Mouse (Mus musculus) neural tube, embryonic 12.5 days (tissue): Measurements from ENCODE around the gene Tmem255b. TPM values are rescaled to one million over a fixed set of nuclear protein-coding genes. Genes with fewer than 3 reads are reported as not detected.
A peak's percentile ranks its signal among the peaks of the same experiment; 100 is the strongest.

ENCODE experiments used
- ATAC-seq: fragments of 200-750 bp; cut with Nextera tagmentation; 2 replicates; pipeline ENCODE4 v1.8.0; 2017; ENCODE audit warnings: low read depth, mild to moderate bottlenecking, moderate TSS enrichment, moderate library complexity; ENCODE audit not compliant: low FRiP score
- H3K27ac ChIP-seq: fragments of 300-500 bp; sonication (generic); 2 replicates; pipeline ENCODE4 v1.5.1; 2016
- H3K27me3 ChIP-seq: fragments of 300-500 bp; sonication (generic); replicated peaks from 2 replicates; pipeline ENCODE4 v1.6.1; 2016; ENCODE audit warnings: mild to moderate bottlenecking
- H3K36me3 ChIP-seq: fragments of 300-500 bp; sonication (generic); 2 replicates; pipeline ENCODE4 v1.6.1; 2016; ENCODE audit warnings: mild to moderate bottlenecking
- H3K4me1 ChIP-seq: fragments of 300-500 bp; sonication (generic); 2 replicates; pipeline ENCODE4 v1.6.1; 2016
- H3K4me2 ChIP-seq: fragments of 300-500 bp; sonication (generic); replicated peaks from 2 replicates; pipeline ENCODE4 v1.6.1; 2016; ENCODE audit warnings: mild to moderate bottlenecking
- H3K4me3 ChIP-seq: fragments of 300-500 bp; sonication (generic); 2 replicates; pipeline ENCODE4 v1.5.1; 2016
- H3K9ac ChIP-seq: fragments of 300-500 bp; sonication (generic); 2 replicates; pipeline ENCODE4 v1.6.1; 2016; ENCODE audit warnings: mild to moderate bottlenecking
- H3K9me3 ChIP-seq: fragments of 300-500 bp; sonication (generic); 2 replicates; pipeline ENCODE4 v1.6.1; 2016; ENCODE audit warnings: mild to moderate bottlenecking
- WGBS: fragments of 180-500 bp; shearing (Covaris S2); methylation state at CpG from one replicate; pipeline ENCODE4 v1.1.7; 2016; 5-methylcytosine and 5-hydroxymethylcytosine counted together
- polyA plus RNA-seq: library from polyadenylated mRNA; unstranded; fragments of >200 nt; fragmentation: Nextera tagmentation; extraction: Ambion mirVana; gene quantifications from 2 replicates; pipeline ENCODE4 v1.2.1, GENCODE M21; 2016

Gene Tmem255b
- polyA plus RNA-seq, 1 experiment from 2014 or later: 0.27 TPM

DNA sequence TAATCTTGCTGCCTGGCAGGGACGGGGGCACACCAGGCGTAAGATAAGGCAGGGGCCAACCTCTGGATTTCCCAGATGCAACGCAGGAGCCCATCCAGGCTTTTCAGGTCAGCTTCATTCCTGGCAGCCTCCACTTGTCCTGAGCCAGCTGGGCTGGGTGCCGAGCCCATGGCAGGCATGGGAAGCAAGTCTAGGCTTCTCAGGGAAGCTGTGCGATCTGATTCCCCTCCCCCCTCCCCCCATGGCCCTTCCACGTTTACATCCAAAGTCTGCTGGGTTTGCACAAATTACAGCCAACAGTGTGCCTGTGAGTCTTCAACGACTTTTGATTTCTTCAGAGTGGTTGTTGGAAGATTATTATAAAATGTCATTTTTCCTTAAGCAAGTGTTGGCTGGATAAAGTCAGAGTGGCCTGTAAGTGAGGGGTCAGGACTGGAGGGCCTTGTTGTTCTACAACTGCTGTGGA lies 46.1 kb downstream of the Tmem255b start:
- Histone ChIP-seq H3K27ac (no peak overlapping the region), H3K9ac (no peak overlapping the region), H3K4me2 (no peak overlapping the region), H3K4me3 (no peak overlapping the region), H3K36me3 (no peaks in the 10 kb centered on the region), H3K9me3 (no peaks in the 10 kb centered on the region), H3K4me1 (no peaks in the 10 kb centered on the region), H3K27me3 (no peaks in the 10 kb centered on the region)
- WGBS: 88% methylated on average over 7 of the region's 7 CpGs
- ATAC-seq: no peak

DNA sequence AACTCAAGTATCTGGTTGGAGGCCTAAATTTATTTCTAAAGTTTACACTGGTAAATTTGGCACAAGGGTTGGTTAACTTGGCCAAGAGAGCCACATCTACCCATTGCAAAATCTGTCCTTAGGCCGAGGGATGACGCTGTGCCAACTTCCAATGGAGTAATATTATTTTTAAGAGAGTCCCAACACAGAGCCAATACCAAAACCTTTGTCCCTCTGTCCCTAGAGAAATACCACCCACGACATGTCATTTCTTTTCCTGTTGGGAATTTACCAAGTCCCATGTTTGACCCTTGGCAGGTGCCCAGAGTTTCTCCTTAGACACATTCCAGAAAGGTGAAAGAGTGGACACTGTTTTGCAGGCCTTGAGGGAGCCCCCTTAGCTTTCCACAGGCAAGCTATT lies 46.6 kb downstream of the Tmem255b start:
- H3K4me3 ChIP-seq: no peak overlapping the region
- no peak overlapping the region for H3K4me2 ChIP-seq
- H3K9me3 ChIP-seq: no peaks in the 10 kb centered on the region
- H3K9ac ChIP-seq: no peak overlapping the region
- WGBS: 92% methylated on average over 3 of the region's 3 CpGs
- no peak for ATAC-seq
- no peaks in the 10 kb centered on the region for H3K36me3 ChIP-seq
- H3K27me3 ChIP-seq: no peaks in the 10 kb centered on the region
- H3K4me1 ChIP-seq: no peaks in the 10 kb centered on the region
- H3K27ac ChIP-seq: no peak overlapping the region

DNA sequence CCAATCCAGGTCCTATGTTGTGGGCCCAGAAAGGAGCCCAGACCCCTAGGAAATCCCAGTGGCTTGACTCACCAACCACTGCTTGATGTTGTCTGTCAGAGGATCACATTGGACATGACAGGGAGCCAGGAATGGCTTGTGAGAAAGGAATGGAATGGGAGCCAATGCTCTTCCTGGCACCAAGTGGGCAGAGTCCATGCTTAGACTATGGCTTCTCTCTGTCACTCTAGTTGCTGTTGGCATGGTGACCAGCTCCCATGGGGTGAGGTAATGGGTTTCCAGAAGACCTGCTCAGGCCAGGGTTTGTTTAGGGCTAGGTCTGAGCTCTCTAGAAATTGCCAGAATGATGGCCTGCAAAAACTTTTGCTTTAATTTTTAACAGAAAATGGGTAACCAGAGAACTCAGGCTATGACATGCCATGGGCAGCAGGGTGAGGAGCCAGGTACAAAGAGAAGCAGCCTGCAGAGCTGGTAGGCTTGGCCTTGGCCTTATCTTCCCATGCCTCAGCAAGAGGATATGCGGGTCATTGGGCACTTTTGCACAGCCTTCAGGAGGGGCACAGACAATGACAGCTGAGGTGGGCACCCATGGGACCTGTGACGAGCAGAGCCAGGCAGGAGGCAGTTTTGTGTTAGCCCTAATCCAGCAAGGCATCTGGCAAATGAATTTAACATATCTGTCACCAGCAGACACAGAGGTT lies 47.3 kb downstream of the Tmem255b start:
- Histone ChIP-seq H3K4me2 (no peak overlapping the region), H3K9me3 (no peaks in the 10 kb centered on the region), H3K27ac (no peak overlapping the region), H3K4me1 (no peaks in the 10 kb centered on the region), H3K36me3 (no peaks in the 10 kb centered on the region), H3K4me3 (no peak overlapping the region), H3K9ac (no peak overlapping the region), H3K27me3 (no peaks in the 10 kb centered on the region)
- WGBS: 84% methylated on average over 2 of the region's 2 CpGs
- no peak for ATAC-seq

DNA sequence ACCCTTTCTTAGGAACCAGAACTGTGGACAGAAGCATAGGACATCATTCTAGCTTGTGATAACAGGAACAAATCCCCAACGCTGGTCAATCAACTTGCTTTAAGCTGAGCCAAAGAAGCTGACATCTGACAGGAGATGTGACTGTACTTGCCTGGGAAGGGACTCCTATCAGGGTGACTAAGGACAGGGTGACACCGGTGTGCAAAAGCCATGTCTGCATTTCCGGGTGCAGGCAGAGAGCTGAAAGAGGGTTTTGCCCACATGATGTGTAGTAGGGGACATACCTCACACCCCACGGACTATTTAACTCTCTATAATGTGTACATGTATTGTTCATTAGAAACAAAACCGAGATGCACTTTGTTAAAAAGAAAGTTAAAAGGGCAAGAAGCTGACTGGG lies 48.2 kb downstream of the Tmem255b start:
- Histone ChIP-seq H3K4me2 (no peak overlapping the region), H3K36me3 (no peaks in the 10 kb centered on the region), H3K27me3 (no peaks in the 10 kb centered on the region), H3K27ac (no peak overlapping the region), H3K9me3 (no peaks in the 10 kb centered on the region), H3K4me1 (no peaks in the 10 kb centered on the region), H3K9ac (no peak overlapping the region), H3K4me3 (no peak overlapping the region)
- ATAC-seq: no peak
- WGBS: 84% methylated on average over 5 of the region's 5 CpGs

DNA sequence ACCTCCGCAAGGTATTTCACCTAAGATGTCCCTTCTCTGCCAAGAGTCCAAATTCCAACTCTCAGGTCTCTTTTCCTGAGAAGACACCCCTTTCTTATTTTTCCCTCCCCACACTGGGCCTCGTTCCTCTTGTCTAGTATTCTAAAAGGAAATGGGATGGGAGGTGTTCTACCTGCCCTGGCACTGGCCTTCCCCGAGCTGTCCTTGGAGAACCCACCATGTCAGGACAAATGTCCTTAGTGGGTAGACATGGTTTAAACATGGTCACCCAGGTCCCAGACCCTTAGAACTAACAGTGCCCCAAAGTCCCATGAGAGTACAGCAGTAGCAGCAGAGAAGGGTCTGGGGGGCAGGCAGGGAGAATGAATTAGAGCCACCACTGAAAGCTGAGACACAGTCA lies 54.4 kb downstream of the Tmem255b start:
- peaks cover 33% of the 10 kb centered on the region for H3K27me3 ChIP-seq
- no peak overlapping the region for H3K27ac ChIP-seq
- 87% methylated on average over 3 of the region's 3 CpGs for WGBS

DNA sequence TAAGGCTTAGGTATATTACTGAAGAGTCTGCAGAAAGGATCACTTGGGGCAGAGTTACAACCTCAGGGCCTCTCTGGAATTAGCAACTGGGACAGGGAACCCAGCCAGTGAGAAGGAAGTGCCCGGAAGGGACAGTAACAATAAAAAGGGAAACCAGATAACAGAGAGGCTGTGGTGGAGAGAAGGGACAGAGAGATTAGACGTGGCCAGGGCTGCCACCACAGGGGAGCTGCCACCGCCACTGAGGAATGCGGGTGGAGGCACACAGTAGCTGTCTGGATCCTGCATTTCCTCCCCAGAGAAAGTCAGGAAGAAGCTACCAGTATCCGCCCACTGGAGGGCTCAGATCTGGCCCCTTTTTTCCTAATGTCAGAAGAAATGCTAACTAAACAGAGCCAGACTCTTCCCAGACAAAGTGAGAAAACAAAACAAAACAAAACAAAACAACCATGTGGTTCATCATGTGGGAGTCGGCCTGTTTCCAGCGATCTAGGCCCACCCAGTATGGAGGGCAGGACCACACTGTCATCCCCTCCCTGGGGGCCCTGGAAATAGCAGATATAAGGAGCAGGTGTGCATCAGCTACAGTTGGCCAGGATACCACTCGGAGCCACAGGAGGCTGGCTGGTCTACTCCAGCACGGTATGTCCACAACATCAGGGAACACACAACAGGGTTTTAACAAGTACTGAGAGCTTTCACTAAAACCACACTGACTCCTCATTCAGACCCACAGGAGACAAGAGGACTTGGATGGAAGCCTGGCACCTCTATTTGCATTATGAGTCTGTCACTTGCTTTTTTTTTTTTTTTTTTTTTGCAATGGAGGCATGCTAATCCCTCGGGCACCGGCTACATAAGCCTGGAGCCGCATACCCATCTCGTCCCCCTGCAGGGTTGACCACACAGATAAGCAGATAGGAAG lies 55.3 kb downstream of the Tmem255b start:
- no peak for ATAC-seq
- Histone ChIP-seq H3K4me3 (no peak overlapping the region), H3K4me1 (peaks cover 11% of the 10 kb centered on the region), H3K27me3 (peaks cover 38% of the 10 kb centered on the region), H3K27ac (no peak overlapping the region), H3K9me3 (no peaks in the 10 kb centered on the region), H3K36me3 (no peaks in the 10 kb centered on the region), H3K4me2 (no peak overlapping the region), H3K9ac (no peak overlapping the region; the same call in 1 of the 2 replicates)
- 49% methylated on average over 13 of the region's 13 CpGs for WGBS

More for the DNA sequence above, 54.4 kb downstream of the Tmem255b start:
- ATAC-seq: no peak
- Histone ChIP-seq H3K36me3 (no peaks in the 10 kb centered on the region), H3K9ac (no peak overlapping the region), H3K4me3 (no peak overlapping the region), H3K4me1 (peaks cover 8% of the 10 kb centered on the region), H3K9me3 (no peaks in the 10 kb centered on the region), H3K4me2 (no peak overlapping the region)

DNA sequence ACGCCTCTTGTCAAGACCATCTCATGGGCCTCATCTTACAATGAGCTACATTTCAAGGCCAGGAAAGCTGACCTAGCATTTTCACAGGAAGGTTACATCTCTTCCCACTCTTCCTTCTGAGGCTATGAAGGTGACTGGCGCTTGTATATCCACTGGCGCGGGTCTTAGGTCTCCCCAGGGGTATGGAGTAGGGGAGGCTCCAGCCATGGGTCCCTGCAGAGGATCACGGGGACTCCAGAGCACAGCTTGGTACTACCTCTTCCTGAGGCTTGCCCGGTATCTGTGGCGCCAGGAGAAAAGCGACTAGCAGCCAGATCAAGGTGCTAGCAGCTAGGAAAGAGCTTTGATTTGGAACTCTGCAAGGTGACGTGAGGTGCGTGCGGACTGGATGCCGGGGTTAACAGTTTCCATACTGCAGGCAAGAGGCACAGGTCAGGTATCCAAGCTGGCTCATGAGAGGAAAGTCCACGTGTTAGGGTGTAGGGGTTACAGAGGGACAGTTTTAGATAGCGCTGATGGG lies 56.6 kb downstream of the Tmem255b start:
- H3K9me3 ChIP-seq: no peaks in the 10 kb centered on the region
- H3K36me3 ChIP-seq: no peaks in the 10 kb centered on the region
- H3K9ac ChIP-seq: no peak overlapping the region
- peaks cover 38% of the 10 kb centered on the region for H3K27me3 ChIP-seq
- ATAC-seq: no peak
- no peak overlapping the region for H3K4me2 ChIP-seq
- H3K27ac ChIP-seq: no peak overlapping the region
- peaks cover 11% of the 10 kb centered on the region for H3K4me1 ChIP-seq
- H3K4me3 ChIP-seq: no peak overlapping the region
- WGBS: 88% methylated on average over 14 of the region's 14 CpGs

DNA sequence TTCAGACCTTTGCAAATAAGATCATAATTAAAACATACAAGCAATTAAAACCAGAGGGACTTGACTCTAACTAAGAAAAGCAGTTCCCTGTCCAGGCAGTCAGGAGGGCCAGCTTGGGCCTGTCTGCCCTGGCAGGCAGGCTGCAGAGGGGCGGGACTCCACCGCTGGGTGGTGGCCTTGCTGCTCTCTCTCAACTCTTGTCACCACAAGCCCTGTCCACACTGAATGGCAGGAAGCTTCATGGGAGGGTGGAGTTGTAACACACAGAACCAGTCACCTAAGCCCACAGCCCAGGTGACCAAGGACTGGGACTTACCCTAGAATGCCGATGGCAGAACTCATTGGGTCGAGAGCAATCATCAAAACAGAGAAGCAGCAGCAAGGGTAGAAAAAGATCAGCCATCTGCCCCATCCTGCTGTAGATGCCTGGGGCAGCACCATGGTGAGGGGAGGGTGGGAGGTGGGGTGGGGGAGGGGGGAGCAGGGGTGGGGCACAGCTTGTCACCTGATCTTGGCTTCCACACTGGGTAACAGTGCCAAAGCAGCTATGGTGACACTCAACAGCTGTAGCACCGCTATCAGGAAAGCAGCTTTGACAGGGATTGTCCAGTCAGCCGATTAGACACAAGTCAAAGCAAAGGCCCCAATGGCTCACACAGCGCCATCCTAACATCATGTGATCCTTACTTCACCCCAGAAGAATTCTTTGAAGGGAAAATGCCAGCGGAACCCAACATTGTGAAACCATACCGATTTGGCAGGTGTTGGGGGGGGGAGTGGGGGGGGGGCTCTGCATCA lies 57.4 kb downstream of the Tmem255b start:
- H3K27ac ChIP-seq: no peak overlapping the region
- no peaks in the 10 kb centered on the region for H3K9me3 ChIP-seq
- ATAC-seq: no peak
- H3K4me2 ChIP-seq: no peak overlapping the region
- no peaks in the 10 kb centered on the region for H3K36me3 ChIP-seq
- WGBS: 59% methylated on average over 9 of the region's 9 CpGs
- peaks cover 38% of the 10 kb centered on the region for H3K27me3 ChIP-seq
- H3K4me3 ChIP-seq: no peak overlapping the region
- H3K9ac ChIP-seq: no peak overlapping the region
- peaks cover 11% of the 10 kb centered on the region for H3K4me1 ChIP-seq

DNA sequence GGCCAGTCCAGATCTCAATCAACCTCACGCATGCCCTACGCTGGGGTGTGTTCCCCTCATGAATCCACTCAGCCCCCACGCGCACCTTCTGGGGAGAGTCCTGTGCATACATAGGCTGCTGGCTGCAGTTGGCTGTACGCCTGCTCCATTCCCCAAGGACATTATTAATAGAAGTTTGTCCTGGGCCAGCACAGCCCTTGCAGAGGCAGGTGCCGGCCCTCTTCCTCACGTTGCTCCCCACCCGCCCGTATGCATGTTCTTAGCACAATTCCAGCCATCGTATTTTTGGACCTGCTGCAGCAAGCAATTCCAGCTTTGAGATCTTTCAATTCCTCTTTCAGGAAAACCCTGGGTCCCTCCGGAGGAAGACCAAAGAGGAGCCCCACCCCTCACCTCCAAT lies 58.0 kb downstream of the Tmem255b start:
- H3K36me3 ChIP-seq: no peaks in the 10 kb centered on the region
- H3K4me1 ChIP-seq: peaks cover 11% of the 10 kb centered on the region
- 57% methylated on average over 11 of the region's 11 CpGs for WGBS
- H3K9me3 ChIP-seq: no peaks in the 10 kb centered on the region
- no peak overlapping the region for H3K9ac ChIP-seq
- peaks cover 38% of the 10 kb centered on the region for H3K27me3 ChIP-seq
- H3K4me3 ChIP-seq: no peak overlapping the region
- H3K27ac ChIP-seq: no peak overlapping the region
- no peak for ATAC-seq
- H3K4me2 ChIP-seq: peak overlapping the region; percentile 88; the same call in 1 of the 2 replicates

DNA sequence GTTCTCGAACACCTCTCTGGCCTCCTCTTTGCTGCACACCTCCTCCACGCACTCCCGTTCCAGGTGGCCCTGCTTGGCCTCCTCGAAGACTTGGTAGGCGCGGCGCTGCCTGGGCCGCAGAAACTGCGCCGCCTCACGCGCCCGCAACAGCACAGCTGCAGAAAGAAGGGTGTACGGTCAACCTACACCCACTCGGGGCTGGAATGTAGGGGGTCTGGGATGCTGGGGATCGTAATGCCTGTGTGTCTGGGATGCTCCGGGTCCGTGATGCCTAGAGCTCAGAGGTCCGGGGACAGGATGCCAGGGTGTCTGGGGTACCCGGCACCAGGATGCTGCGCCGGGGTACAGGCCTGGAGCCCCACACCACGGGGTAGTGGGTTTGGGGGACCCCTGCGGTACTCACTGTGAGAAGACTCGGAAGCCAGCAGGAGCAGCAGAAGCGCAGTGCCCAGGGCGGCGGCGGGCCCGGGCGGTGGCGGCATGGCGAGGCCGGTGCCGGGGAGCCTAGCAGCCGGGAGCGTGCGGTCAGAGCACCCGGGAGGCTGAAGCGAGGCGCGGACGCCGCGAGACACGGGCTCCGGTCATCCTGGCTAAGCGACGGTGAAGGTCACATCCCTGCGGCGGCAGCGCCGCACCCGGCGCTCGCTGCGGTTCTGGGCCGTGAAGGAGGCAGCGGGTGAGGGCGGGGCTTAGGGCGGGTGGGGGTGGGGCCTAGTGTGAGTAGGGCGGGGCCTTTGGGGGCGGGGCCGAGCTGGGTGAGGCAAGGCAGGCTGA lies 59.1 kb downstream of the Tmem255b start, which contains the start of gene Gas6:
Gas6 (minus strand) TSS at position 633 of the 774 bp plus-strand sequence.
- H3K9me3 ChIP-seq: no peaks in the 10 kb centered on the region
- WGBS: 1% methylated on average over 64 of the region's 64 CpGs

DNA sequence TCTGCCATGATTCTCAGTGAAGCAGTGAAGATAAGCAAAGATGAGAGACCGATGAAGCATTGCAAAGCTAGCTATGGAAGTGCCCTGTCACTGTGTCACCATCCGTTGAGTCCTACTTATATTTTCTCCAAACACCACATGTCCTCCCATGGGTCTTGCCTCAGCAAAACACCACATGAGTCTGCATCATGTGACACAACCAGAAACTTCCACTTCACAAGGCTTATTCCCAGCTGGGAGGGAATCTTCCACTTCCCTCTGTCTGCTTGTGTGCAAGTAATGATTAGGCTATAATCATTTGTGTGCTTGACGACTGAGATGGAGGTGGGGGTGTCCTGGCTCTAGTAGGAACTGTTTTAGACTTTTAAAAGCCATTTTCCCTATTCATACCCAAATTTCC lies 66.2 kb downstream of the Tmem255b start:
- WGBS: 82% methylated on average over 3 of the region's 3 CpGs
- no peaks in the 10 kb centered on the region for H3K4me1 ChIP-seq
- H3K4me2 ChIP-seq: no peak overlapping the region
- no peak overlapping the region for H3K9ac ChIP-seq
- no peaks in the 10 kb centered on the region for H3K27me3 ChIP-seq
- no peak overlapping the region for H3K27ac ChIP-seq
- ATAC-seq: no peak
- no peaks in the 10 kb centered on the region for H3K36me3 ChIP-seq
- H3K9me3 ChIP-seq: no peaks in the 10 kb centered on the region
- H3K4me3 ChIP-seq: no peak overlapping the region

More for the DNA sequence above, 59.1 kb downstream of the Tmem255b start, which contains the start of gene Gas6:
- Histone ChIP-seq H3K27me3 (peaks cover 38% of the 10 kb centered on the region), H3K9ac (peak within 1 kb of the TSS; percentile 57), H3K4me3 (peak within 1 kb of the TSS; percentile 55), H3K36me3 (no peaks in the 10 kb centered on the region), H3K4me2 (peak within 1 kb of the TSS; percentile 88), H3K4me1 (peaks cover 11% of the 10 kb centered on the region), H3K27ac (no peak within 1 kb of the TSS)
- peak; percentile 83 for ATAC-seq
